Mouse (Mus musculus) erythroblast, embryonic 14.5 days (primary cell): ENCODE results near the gene Pex12.

Experiments
- GATA1 ChIP-seq: IDR thresholded peaks from 2 replicates; pipeline ENCODE4 v1.6.1; 2012; ENCODE audit warnings: low read length, inconsistent platforms, mixed read lengths
- TAL1 ChIP-seq: IDR thresholded peaks from 3 replicates; pipeline ENCODE4 v1.6.1; 2012; ENCODE audit warnings: low read length, inconsistent platforms, mixed read lengths

GRCm38 (mm10) chr11:83312471-83312870, 10.1 kb upstream of the Pex12 start:
- no peak for TF ChIP-seq TAL1
- TF ChIP-seq GATA1 = no peak
